Mouse (Mus musculus) kidney, embryonic 15.5 days (tissue): ENCODE measurements around the gene Lrrc8e. TPM values are rescaled to one million over a fixed set of nuclear protein-coding genes. Genes with fewer than 3 reads are reported as not detected.
A peak's percentile ranks its signal among the peaks of the same experiment; 100 is the strongest.

Experiments
- ATAC-seq: fragments of 200-750 bp; cut with Nextera tagmentation; replicated peaks from 2 replicates; pipeline ENCODE4 v1.8.0; 2017; ENCODE audit warnings: moderate TSS enrichment; ENCODE audit not compliant: low FRiP score
- H3K27ac ChIP-seq: fragments of 300-500 bp; sonication (generic); 2 replicates; pipeline ENCODE4 v1.5.1; 2015; ENCODE audit warnings: mild to moderate bottlenecking, inconsistent platforms
- H3K27me3 ChIP-seq: fragments of 300-500 bp; sonication (generic); 2 replicates; pipeline ENCODE4 v1.6.1; 2015; ENCODE audit warnings: inconsistent platforms
- H3K36me3 ChIP-seq: fragments of 300-500 bp; sonication (generic); 2 replicates; pipeline ENCODE4 v1.6.1; 2015; ENCODE audit warnings: inconsistent platforms
- H3K4me1 ChIP-seq: fragments of 300-500 bp; sonication (generic); 2 replicates; pipeline ENCODE4 v1.6.1; 2015; ENCODE audit warnings: inconsistent platforms
- H3K4me2 ChIP-seq: fragments of 300-500 bp; sonication (generic); 2 replicates; pipeline ENCODE4 v1.6.1; 2015; ENCODE audit warnings: moderate library complexity, mild to moderate bottlenecking, inconsistent platforms
- H3K4me3 ChIP-seq: fragments of 300-500 bp; sonication (generic); replicated peaks from 2 replicates; pipeline ENCODE4 v1.5.1; 2015; ENCODE audit warnings: mild to moderate bottlenecking, inconsistent platforms
- H3K9ac ChIP-seq: fragments of 300-500 bp; sonication (generic); 2 replicates; pipeline ENCODE4 v1.6.1; 2015; ENCODE audit warnings: mild to moderate bottlenecking, inconsistent platforms
- H3K9me3 ChIP-seq: fragments of 300-500 bp; sonication (generic); replicated peaks from 2 replicates; pipeline ENCODE4 v1.6.1; 2016; ENCODE audit warnings: inconsistent platforms
- WGBS: fragments of 180-500 bp; shearing (Covaris S2); methylation state at CpG from one replicate; pipeline ENCODE4 v1.1.7; 2015; ENCODE audit warnings: mixed read lengths; 5-methylcytosine and 5-hydroxymethylcytosine counted together
- polyA plus RNA-seq: library from polyadenylated mRNA; unstranded; fragments of >200 nt; fragmentation: Nextera tagmentation; extraction: Ambion mirVana; gene quantifications from 2 replicates; pipeline ENCODE4 v1.2.1, GENCODE M21; 2015

The Lrrc8e gene
- polyA plus RNA-seq, 1 experiment from 2014 or later, result 0.78 TPM

DNA sequence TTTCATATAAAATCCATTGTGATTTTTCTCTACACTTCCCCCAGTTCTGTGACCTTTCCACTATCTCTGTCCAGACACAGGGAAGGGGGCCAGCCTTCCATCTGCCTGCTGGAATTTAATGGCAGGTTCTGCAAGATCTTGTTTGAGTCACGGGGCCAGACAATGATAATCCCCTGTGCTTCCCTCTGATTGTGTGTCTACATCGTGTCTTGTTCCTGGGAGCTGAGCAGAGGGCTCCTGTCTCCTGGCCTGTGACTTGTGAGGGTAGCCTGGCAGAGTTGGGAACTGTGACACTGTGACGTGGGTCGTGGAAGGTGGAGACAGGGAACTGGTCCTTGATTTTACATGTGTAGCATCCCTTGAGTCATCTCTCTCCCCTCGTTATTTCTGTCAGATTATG, 3.2 kb downstream of the Lrrc8e start:
- ATAC-seq, result no peak
- H3K27ac ChIP-seq, result no peak overlapping the region
- no peaks in the 10 kb centered on the region for H3K36me3 ChIP-seq
- H3K4me3 ChIP-seq, result no peak overlapping the region
- H3K4me1 ChIP-seq, result peaks cover 10% of the 10 kb centered on the region
- WGBS, result 71% methylated on average over 5 of the region's 5 CpGs
- no peak overlapping the region for H3K4me2 ChIP-seq
- H3K9ac ChIP-seq, result no peak overlapping the region
- H3K9me3 ChIP-seq, result no peaks in the 10 kb centered on the region
- H3K27me3 ChIP-seq, result peaks cover 44% of the 10 kb centered on the region

DNA sequence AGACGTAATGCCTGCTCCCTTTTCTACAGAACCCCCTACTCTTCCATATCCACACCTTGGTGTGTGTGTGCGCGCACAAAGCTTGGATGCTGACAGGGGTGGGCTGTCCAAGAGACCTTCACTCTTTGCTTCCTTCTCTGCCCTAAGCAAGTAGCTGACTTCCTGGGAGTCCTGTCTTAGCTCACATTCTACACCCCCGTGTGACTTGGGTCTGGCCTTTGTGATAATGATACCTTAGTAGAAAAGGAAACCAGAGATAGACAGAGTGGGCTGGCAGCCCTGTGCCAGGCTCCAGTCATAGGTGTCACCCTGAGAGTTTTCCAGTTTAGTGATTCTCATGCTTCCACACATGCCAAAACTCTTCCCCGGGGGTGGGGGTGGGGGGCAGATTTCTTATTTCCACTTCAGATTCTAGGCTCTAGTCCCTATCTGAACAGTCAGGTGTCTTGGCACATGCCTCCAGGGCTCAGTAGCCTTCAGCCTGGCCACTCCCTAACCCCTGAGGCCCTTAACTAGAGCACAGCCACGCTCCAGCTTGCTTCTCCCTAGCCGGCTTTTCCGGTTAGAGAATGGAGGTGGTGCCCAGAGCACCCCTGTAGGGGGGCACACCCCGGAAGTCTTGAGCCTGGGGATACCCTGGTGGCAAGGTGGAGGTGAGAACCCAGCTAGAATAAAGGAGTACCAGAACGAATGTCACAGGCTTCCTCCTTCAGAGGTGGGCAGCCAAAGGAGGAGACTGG, 4.2 kb downstream of the Lrrc8e start:
- Histone ChIP-seq H3K9me3 (no peaks in the 10 kb centered on the region), H3K4me3 (no peak overlapping the region), H3K9ac (no peak overlapping the region), H3K36me3 (no peaks in the 10 kb centered on the region), H3K4me2 (no peak overlapping the region), H3K4me1 (peaks cover 10% of the 10 kb centered on the region), H3K27me3 (peaks cover 36% of the 10 kb centered on the region), H3K27ac (no peak overlapping the region)
- 58% methylated on average over 10 of the region's 10 CpGs for WGBS
- no peak for ATAC-seq

DNA sequence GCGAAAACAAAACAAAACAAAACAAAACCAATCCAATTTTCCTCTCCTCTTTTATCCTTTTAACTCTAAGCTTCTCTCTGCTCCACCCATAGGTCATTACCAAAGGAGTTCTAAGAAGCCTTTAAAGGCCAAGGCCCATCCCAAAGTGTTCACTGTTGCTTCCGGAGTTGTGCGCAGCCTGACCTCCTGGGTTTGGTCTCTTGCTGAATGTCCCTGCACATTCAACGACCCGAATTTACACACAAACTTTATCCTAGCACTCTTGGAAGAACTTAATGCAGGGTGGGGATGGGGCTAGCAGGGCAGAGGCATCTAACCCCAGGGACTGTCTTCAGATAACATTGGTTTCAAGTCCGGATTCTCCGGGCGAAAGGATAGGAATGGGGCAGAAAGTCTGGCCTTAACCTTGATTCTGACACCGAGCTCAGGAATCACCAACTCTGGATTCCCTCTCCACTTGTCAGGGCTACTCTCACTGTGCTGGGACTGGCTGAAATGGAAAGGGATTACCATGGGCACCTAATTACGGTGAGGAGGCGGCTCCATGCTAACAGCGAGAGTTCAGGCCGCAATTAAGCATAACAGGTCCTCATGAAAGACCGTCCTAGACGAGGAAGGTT, 11.3 kb downstream of the Lrrc8e start:
- 0 out of 2 replicates have a peak, but pooled peaks have one; percentile 0 for ATAC-seq
- Histone ChIP-seq H3K9me3 (no peaks in the 10 kb centered on the region), H3K9ac (peak overlapping the region; percentile 67), H3K36me3 (peaks cover 23% of the 10 kb centered on the region), H3K27me3 (no peaks in the 10 kb centered on the region), H3K4me3 (peak overlapping the region; percentile 84), H3K4me2 (peak overlapping the region; percentile 81), H3K4me1 (peaks cover 28% of the 10 kb centered on the region), H3K27ac (peak overlapping the region; percentile 96)
- WGBS, result 20% methylated on average over 15 of the region's 15 CpGs

DNA sequence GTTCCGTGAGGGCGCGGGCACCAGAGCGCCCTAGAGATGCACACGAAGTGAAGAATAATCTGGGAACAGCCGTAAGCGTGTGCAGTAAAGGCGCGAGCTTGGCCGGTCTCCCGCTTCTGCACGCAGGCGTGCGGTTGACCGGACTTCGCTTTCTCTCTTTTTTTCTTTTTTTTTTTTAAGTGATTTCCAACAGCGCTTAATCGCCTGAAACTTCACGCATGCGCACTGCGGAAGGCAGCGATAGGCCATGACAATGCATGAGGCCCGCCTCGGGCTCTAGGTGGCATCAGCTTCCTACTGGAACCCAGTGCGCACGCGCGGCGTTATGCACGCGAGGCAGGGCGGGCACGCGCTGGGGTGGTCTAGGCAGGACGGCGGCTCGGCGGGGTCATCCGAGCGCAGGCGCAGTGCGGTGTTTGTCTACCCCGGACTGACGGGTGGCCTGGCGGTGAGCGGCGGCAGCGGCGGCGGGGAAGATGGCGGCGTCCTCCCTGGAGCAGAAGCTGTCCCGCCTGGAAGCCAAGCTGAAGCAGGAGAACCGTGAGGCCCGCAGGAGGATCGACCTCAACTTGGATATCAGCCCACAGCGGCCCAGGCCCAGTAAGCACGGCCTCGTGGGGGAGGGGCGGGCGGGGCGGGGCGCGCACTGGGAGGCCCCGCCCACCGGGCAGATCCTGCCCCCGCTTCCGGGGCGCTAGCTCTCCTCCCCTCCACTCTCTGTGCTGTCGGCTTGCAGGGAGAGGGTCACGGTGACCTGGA, 12.0 kb downstream of the Lrrc8e start, which contains the start of the genes Map2k7 and Gm49320:
Gene Map2k7, plus strand, starts transcription at position 307 of the 759 bp plus-strand sequence.
Gene Gm49320, plus strand, starts transcription at position 432 of the 759 bp plus-strand sequence.
- H3K27me3 ChIP-seq, result no peaks in the 10 kb centered on the region
- peak within 1 kb of the TSS; percentile 67 for H3K9ac ChIP-seq
- peaks cover 30% of the 10 kb centered on the region for H3K36me3 ChIP-seq
- under 1% methylated on average over 70 of the region's 71 CpGs for WGBS
- H3K27ac ChIP-seq, result peak within 1 kb of the TSS; percentile 96
- peak within 1 kb of the TSS; percentile 84 for H3K4me3 ChIP-seq
- peak; percentile 95 for ATAC-seq
- peaks cover 28% of the 10 kb centered on the region for H3K4me1 ChIP-seq
- no peaks in the 10 kb centered on the region for H3K9me3 ChIP-seq
- H3K4me2 ChIP-seq, result peak within 1 kb of the TSS; percentile 81

DNA sequence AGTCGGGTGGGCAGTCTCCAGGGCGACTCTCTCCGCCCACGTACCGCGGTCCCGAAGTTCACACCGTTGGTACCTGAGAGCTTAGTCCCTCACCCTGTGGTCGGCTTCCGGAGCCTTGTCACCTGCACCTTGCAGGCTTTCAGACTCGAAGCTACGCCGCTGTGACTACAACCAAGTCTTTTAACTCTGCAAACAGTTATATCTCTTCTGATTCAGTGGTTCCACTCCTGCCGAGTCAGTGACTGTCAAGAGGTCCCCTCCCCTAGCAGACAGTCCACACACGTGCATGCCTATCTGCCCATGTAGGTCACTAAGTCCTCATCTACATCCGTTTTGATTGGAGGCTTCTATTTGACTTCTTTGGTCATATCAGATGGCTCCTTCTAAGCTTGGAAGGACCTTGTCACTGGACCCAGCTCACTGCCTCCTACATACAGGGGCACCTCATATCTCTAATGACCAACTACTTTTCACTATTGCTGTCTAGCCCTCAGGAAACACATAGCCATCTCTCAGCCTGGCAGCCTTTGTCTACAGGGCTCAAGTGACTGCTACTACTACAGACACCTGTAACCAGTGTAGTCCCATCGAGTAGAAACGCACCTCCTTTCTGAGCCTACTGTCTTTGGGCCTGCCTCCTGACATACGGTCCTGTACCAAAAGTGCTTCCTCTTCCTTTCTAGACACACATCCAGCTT, 12.7 kb downstream of the Lrrc8e start:
- H3K4me2 ChIP-seq, result peak overlapping the region; percentile 81
- H3K27me3 ChIP-seq, result no peaks in the 10 kb centered on the region
- ATAC-seq, result peak; percentile 44; the same call in 1 of the 2 replicates
- H3K9ac ChIP-seq, result peak overlapping the region; percentile 67
- H3K4me1 ChIP-seq, result peaks cover 28% of the 10 kb centered on the region
- no peaks in the 10 kb centered on the region for H3K9me3 ChIP-seq
- 13% methylated on average over 19 of the region's 19 CpGs for WGBS
- H3K36me3 ChIP-seq, result peaks cover 38% of the 10 kb centered on the region
- peak overlapping the region; percentile 84 for H3K4me3 ChIP-seq
- H3K27ac ChIP-seq, result peak overlapping the region; percentile 96

DNA sequence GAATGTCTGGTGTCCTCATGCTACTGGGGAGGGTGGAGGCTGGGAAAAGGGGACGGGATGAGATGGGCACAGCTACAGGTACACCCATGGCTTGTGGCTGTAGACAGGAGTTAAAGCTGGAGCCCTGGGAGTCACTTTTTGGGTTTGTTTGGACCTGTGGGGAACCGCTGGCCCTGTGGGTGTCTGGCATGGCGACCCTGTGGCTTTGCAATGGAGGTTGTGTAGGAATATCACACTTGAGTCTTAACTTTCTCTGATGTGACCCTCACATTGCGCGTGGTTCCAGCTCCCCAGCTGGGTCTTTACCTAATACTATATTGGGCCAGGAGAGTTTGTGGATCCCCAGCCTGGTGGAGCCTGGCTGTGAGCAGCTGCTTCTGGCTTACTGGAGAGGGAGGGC, 18.4 kb downstream of the Lrrc8e start:
- H3K36me3 ChIP-seq, result peaks cover 80% of the 10 kb centered on the region
- no peak for ATAC-seq

DNA sequence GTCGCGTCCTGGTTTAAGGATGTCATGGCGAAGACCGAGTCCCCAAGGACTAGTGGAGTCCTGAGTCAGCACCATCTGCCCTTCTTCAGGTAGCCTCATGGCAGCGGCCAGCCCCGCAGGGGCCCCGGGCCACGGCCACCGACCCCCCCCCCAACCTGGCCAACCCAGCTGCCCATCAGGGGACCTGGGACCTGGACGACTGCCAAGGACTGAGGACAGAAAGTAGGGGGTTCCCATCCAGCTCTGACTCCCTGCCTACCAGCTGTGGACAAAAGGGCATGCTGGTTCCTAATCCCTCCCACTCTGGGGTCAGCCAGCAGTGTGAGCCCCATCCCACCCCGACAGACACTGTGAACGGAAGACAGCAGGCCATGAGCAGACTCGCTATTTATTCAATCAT, 19.1 kb downstream of the Lrrc8e start:
- no peaks in the 10 kb centered on the region for H3K9me3 ChIP-seq
- no peak overlapping the region for H3K4me3 ChIP-seq
- H3K27me3 ChIP-seq, result no peaks in the 10 kb centered on the region
- H3K4me2 ChIP-seq, result no peak overlapping the region
- no peak overlapping the region for H3K9ac ChIP-seq
- WGBS, result 72% methylated on average over 13 of the region's 13 CpGs
- H3K4me1 ChIP-seq, result peaks cover 25% of the 10 kb centered on the region
- no peak overlapping the region for H3K27ac ChIP-seq
- ATAC-seq, result no peak
- peaks cover 74% of the 10 kb centered on the region for H3K36me3 ChIP-seq

More for the DNA sequence above, 18.4 kb downstream of the Lrrc8e start:
- H3K4me1 ChIP-seq, result peaks cover 25% of the 10 kb centered on the region
- no peak overlapping the region for H3K9ac ChIP-seq
- H3K9me3 ChIP-seq, result no peaks in the 10 kb centered on the region
- H3K4me2 ChIP-seq, result no peak overlapping the region
- no peaks in the 10 kb centered on the region for H3K27me3 ChIP-seq
- H3K27ac ChIP-seq, result no peak overlapping the region
- H3K4me3 ChIP-seq, result no peak overlapping the region
- WGBS, result 91% methylated on average over 5 of the region's 5 CpGs

DNA sequence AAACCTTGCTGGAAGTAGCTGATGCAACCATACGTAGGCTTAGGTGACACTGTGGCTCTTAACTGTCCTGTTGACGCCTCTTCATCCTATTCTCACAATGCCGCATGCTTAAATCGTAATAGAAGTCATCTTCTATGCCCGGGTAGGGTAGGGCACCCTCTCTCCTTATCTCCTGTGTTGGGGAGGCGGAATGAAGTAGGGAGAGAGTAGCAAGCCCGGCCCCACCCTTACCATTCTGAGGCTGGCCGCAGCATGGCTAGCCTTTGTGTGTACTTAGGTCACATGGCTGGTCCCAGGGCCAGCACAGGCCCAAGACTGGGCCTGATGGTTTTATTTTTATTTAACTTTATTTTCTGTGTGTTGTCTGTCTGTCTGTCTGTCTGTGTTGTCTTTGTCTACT, 20.6 kb downstream of the Lrrc8e start:
- H3K36me3 ChIP-seq, result peaks cover 65% of the 10 kb centered on the region
- H3K27me3 ChIP-seq, result no peaks in the 10 kb centered on the region
- no peak for ATAC-seq
- WGBS, result 90% methylated on average over 8 of the region's 8 CpGs
- no peak overlapping the region for H3K4me2 ChIP-seq
- H3K4me3 ChIP-seq, result no peak overlapping the region
- H3K4me1 ChIP-seq, result peaks cover 24% of the 10 kb centered on the region
- H3K9me3 ChIP-seq, result no peaks in the 10 kb centered on the region
- H3K27ac ChIP-seq, result no peak overlapping the region
- H3K9ac ChIP-seq, result no peak overlapping the region

DNA sequence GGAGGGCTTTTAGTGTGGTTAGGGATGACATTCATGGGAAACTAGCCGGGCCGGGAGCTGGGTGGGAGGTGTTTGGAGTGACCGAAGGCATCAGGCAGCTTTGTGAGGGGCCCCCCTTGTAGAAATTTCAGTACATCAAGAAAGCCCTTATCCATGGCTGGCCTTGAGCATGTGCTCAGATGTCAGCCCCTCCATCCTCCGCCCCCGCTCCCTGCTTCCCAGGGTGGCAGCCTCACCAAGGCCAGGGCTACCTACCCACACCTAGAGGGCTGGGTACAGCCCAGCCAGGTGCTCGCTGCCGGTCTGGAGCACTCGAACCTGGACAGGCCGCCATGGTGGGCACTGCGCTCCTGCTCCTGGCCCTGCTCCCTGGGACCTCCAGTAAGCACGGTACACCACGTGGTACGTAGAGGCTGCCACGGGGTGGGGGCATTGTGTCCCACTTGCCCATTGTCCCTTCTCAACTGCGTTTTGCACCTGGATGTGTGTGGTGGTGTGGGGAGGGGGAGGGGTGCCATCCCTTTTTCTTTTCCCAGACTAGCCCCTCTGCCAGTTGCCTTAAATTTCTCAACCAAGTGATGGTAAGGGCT, 21.4 kb downstream of the Lrrc8e start, which contains the start of gene Tgfbr3l:
Gene Tgfbr3l, plus strand, starts transcription at position 264 of the 590 bp plus-strand sequence.
- ATAC-seq, result no peak
- Histone ChIP-seq H3K9me3 (no peaks in the 10 kb centered on the region), H3K4me1 (peaks cover 29% of the 10 kb centered on the region), H3K27ac (peak within 1 kb of the TSS; percentile 46), H3K4me3 (no peak within 1 kb of the TSS), H3K9ac (no peak within 1 kb of the TSS), H3K36me3 (peaks cover 57% of the 10 kb centered on the region), H3K27me3 (no peaks in the 10 kb centered on the region), H3K4me2 (peak within 1 kb of the TSS; percentile 37)
- WGBS, result 84% methylated on average over 15 of the region's 15 CpGs

DNA sequence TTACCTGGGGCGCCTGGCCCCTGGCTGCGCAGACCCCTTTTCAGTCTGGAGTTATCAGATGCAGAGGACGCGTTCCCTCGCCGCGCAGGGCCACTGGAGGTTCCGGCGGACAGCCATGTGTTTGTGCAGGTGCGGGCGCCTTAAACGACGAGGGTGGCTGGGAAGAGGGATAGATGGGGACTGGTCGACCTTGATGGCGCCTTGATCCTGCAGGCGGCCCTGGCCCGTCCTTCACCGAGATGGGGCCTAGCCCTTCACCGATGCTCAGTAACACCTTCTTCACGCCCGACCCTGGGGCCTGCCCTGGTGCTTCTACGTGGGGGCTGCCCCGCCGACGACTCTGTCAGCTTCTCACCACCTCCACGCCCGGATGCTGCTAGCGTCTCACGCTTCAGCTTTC, 22.6 kb downstream of the Lrrc8e start:
- ATAC-seq, result no peak
- Histone ChIP-seq H3K36me3 (peaks cover 46% of the 10 kb centered on the region), H3K4me1 (peaks cover 36% of the 10 kb centered on the region), H3K9me3 (no peaks in the 10 kb centered on the region), H3K27ac (peak overlapping the region; percentile 46), H3K9ac (no peak overlapping the region), H3K27me3 (no peaks in the 10 kb centered on the region), H3K4me3 (0 out of 2 replicates have a peak overlapping the region, but pooled peaks have one; percentile 6), H3K4me2 (peak overlapping the region; percentile 37)
- 9% methylated on average over 29 of the region's 29 CpGs for WGBS

DNA sequence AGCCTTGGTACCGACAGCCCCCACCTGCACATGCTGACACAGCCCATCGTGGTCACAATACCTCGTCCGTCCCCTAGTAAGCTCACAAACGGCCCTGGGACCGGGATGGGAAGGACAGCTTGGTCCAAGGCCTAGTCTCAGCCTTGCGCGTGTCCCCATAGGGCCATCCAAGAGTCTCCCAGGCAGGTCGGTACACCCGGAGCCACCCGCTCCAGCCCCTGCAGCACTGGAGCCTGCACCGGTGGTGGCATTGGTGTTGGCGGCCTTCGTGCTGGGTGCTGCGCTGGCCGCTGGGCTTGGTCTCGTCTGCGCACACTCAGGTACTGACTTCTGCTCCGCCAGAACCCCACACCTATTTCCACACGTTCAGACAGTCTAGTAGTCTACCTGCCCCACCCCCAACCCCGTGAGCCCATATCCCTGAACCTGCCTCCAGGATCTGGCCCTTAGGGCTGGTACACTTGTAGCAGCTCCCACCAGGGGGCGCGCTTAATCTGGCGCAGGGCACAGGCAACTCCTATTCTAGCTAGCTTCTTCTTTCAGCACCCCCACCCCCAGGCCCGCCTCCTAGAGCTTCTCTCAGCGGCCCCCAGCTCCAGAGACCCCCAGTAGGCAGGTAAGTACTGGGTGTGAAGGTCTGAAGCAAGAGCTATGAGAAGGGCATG, 23.8 kb downstream of the Lrrc8e start:
- Histone ChIP-seq H3K9ac (no peak overlapping the region), H3K36me3 (peaks cover 46% of the 10 kb centered on the region), H3K4me2 (no peak overlapping the region), H3K4me1 (peaks cover 40% of the 10 kb centered on the region), H3K4me3 (no peak overlapping the region), H3K27me3 (no peaks in the 10 kb centered on the region), H3K27ac (no peak overlapping the region), H3K9me3 (no peaks in the 10 kb centered on the region)
- WGBS, result 41% methylated on average over 26 of the region's 26 CpGs
- ATAC-seq, result peak; percentile 3; the same call in 1 of the 2 replicates
